Mouse (Mus musculus) spleen, adult 2 months (tissue): ENCODE data around the gene Ffar4.

ENCODE experiments used
- CTCF ChIP-seq: fragments of 200-500 bp; IDR thresholded peaks from 2 replicates; pipeline ENCODE4 v1.5.1; 2011; ENCODE audit warnings: mild to moderate bottlenecking, inconsistent platforms; ENCODE audit not compliant: insufficient read depth, insufficient read length, insufficient replicate concordance; ENCODE audit errors: extremely low read depth
- POLR2A ChIP-seq: fragments of 200-500 bp; IDR thresholded peaks from 2 replicates; pipeline ENCODE4 v1.6.1; 2011; ENCODE audit warnings: low read depth, low read length, inconsistent platforms

- TF ChIP-seq CTCF (no peak), POLR2A (no peak)
Measured at GRCm38 (mm10) chr19:38123921-38124320, 27.1 kb downstream of the Ffar4 start.
